Mouse (Mus musculus): ENCODE measurements around the gene Lrp10.

- TF ChIP-seq EP300 (optimal IDR thresholded peaks at IDR 0.05), result no peak
- no peak for TF ChIP-seq CTCF (IDR thresholded peaks at IDR 0.05; ENCODE audit: low read depth)
Measured at GRCm38 (mm10) chr14:54496706-54497105, 32.8 kb downstream of the Lrp10 start.
